Mouse (Mus musculus): ENCODE results near the gene Cyth3.

- TF ChIP-seq CTCF (conservative IDR thresholded peaks at IDR 0.05; ENCODE audit: low read length) (no peak), POU5F1 (IDR thresholded peaks at IDR 0.05; ENCODE audit: borderline replicate concordance, low read length) (no peak), NANOG (IDR thresholded peaks at IDR 0.05; ENCODE audit: borderline replicate concordance, low read length) (no peak)
Observed at GRCm38 (mm10) chr5:143669839-143670238, 47.6 kb downstream of the Cyth3 start.

Data from E14TG2a.4 (cell line).